Mouse (Mus musculus) hindbrain, embryonic 16.5 days (tissue): ENCODE results near the gene Tubb5. TPM values are rescaled to one million over a fixed set of nuclear protein-coding genes. Genes with fewer than 3 reads are reported as not detected.

ENCODE experiments used
- ATAC-seq: fragments of 200-750 bp; cut with Nextera tagmentation; 2 replicates; pipeline ENCODE4 v1.8.0; 2017; ENCODE audit warnings: moderate TSS enrichment, moderate library complexity
- H3K27ac ChIP-seq: fragments of 300-500 bp; sonication (generic); 2 replicates; pipeline ENCODE4 v1.5.1; 2014; ENCODE audit warnings: low read depth, mild to moderate bottlenecking, control low read depth, low read length, moderate library complexity
- H3K27me3 ChIP-seq: fragments of 300-500 bp; sonication (generic); replicated peaks from 2 replicates; pipeline ENCODE4 v1.6.1; 2014; ENCODE audit warnings: low read length; ENCODE audit not compliant: control insufficient read depth, insufficient read depth
- H3K36me3 ChIP-seq: fragments of 300-500 bp; sonication (generic); 2 replicates; pipeline ENCODE4 v1.6.1; 2014; ENCODE audit warnings: mild to moderate bottlenecking, low read length, moderate library complexity, mixed read lengths; ENCODE audit not compliant: control insufficient read depth, insufficient read depth
- H3K4me1 ChIP-seq: fragments of 300-500 bp; sonication (generic); 2 replicates; pipeline ENCODE4 v1.6.1; 2014; ENCODE audit warnings: low read depth, low read length; ENCODE audit not compliant: control insufficient read depth, insufficient read depth
- H3K4me2 ChIP-seq: fragments of 300-500 bp; sonication (generic); 2 replicates; pipeline ENCODE4 v1.6.1; 2014; ENCODE audit warnings: mild to moderate bottlenecking, low read length, control low read depth, moderate library complexity
- H3K4me3 ChIP-seq: fragments of 300-500 bp; sonication (generic); 2 replicates; pipeline ENCODE4 v1.5.1; 2014; ENCODE audit warnings: mild to moderate bottlenecking, low read length, control low read depth, moderate library complexity
- H3K9ac ChIP-seq: fragments of 300-500 bp; sonication (generic); 2 replicates; pipeline ENCODE4 v1.6.1; 2014; ENCODE audit warnings: low read depth, mild to moderate bottlenecking, control low read depth, low read length, moderate library complexity
- H3K9me3 ChIP-seq: fragments of 300-500 bp; sonication (generic); 2 replicates; pipeline ENCODE4 v1.6.1; 2014; ENCODE audit warnings: mild to moderate bottlenecking, low read length, moderate library complexity; ENCODE audit not compliant: control insufficient read depth
- WGBS: fragments of 180-500 bp; shearing (Covaris S2); extraction: QIAGEN DNeasy Blood & Tissue Kit; methylation state at CpG from one replicate; pipeline ENCODE4 v1.1.7; 2014; 5-methylcytosine and 5-hydroxymethylcytosine counted together
- polyA plus RNA-seq: library from polyadenylated mRNA; unstranded; fragments of >200 nt; fragmentation: Nextera tagmentation; extraction: Ambion mirVana; gene quantifications from 2 replicates; pipeline ENCODE4 v1.2.1, GENCODE M21; 2015

The Tubb5 gene
- polyA plus RNA-seq, 1 experiment from 2014 or later, result 1,762 TPM

GRCm38 (mm10) chr17:35795656-35796055 lies 42.5 kb downstream of the Tubb5 start:
- no peaks in the 10 kb centered on the region for H3K27me3 ChIP-seq
- 0 out of 2 replicates have a peak, but pooled peaks cover 2% of the 10 kb centered on the region for H3K9me3 ChIP-seq
- no peaks in the 10 kb centered on the region for H3K36me3 ChIP-seq
- H3K4me1 ChIP-seq, result no peaks in the 10 kb centered on the region
- no peak overlapping the region for H3K27ac ChIP-seq
- no peak overlapping the region for H3K4me2 ChIP-seq
- no peak overlapping the region for H3K9ac ChIP-seq
- WGBS, result 82% methylated on average over 6 of the region's 6 CpGs
- ATAC-seq, result no peak
- no peak overlapping the region for H3K4me3 ChIP-seq

GRCm38 (mm10) chr17:35795099-35795498 lies 43.0 kb downstream of the Tubb5 start:
- Histone ChIP-seq H3K27me3 (no peaks in the 10 kb centered on the region), H3K9me3 (0 out of 2 replicates have a peak, but pooled peaks cover 2% of the 10 kb centered on the region), H3K4me2 (no peak overlapping the region), H3K9ac (no peak overlapping the region), H3K27ac (no peak overlapping the region), H3K4me1 (no peaks in the 10 kb centered on the region), H3K4me3 (no peak overlapping the region), H3K36me3 (no peaks in the 10 kb centered on the region)
- 60% methylated on average over 2 of the region's 2 CpGs for WGBS
- no peak for ATAC-seq

- H3K4me2 ChIP-seq, result no peak overlapping the region
- no peaks in the 10 kb centered on the region for H3K9me3 ChIP-seq
- H3K9ac ChIP-seq, result no peak overlapping the region
- no peak for ATAC-seq
- no peaks in the 10 kb centered on the region for H3K4me1 ChIP-seq
- H3K27me3 ChIP-seq, result no peaks in the 10 kb centered on the region
- H3K4me3 ChIP-seq, result no peak overlapping the region
- H3K36me3 ChIP-seq, result no peaks in the 10 kb centered on the region
- 89% methylated on average over 2 of the region's 2 CpGs for WGBS
- no peak overlapping the region for H3K27ac ChIP-seq
Observed at GRCm38 (mm10) chr17:35792837-35793236, 45.3 kb downstream of the Tubb5 start.

- Histone ChIP-seq H3K27me3 (no peaks in the 10 kb centered on the region), H3K27ac (no peak overlapping the region)
- 89% methylated on average over 4 of the region's 4 CpGs for WGBS
Observed at GRCm38 (mm10) chr17:35790933-35791332, 47.2 kb downstream of the Tubb5 start.

GRCm38 (mm10) chr17:35788025-35788424 lies 50.1 kb downstream of the Tubb5 start:
- Histone ChIP-seq H3K9ac (no peak overlapping the region), H3K36me3 (no peaks in the 10 kb centered on the region), H3K27ac (no peak overlapping the region), H3K9me3 (no peaks in the 10 kb centered on the region), H3K27me3 (no peaks in the 10 kb centered on the region), H3K4me1 (no peaks in the 10 kb centered on the region), H3K4me2 (no peak overlapping the region), H3K4me3 (no peak overlapping the region)
- no peak for ATAC-seq
- 84% methylated on average over 3 of the region's 3 CpGs for WGBS

More at GRCm38 (mm10) chr17:35790933-35791332, 47.2 kb downstream of the Tubb5 start:
- no peaks in the 10 kb centered on the region for H3K4me1 ChIP-seq
- no peak for ATAC-seq
- no peaks in the 10 kb centered on the region for H3K9me3 ChIP-seq
- H3K36me3 ChIP-seq, result no peaks in the 10 kb centered on the region
- H3K4me3 ChIP-seq, result no peak overlapping the region
- H3K4me2 ChIP-seq, result no peak overlapping the region
- no peak overlapping the region for H3K9ac ChIP-seq

- no peak overlapping the region for H3K4me3 ChIP-seq
Observed at GRCm38 (mm10) chr17:35787493-35787892, 50.6 kb downstream of the Tubb5 start.

GRCm38 (mm10) chr17:35785140-35785539 lies 53.0 kb downstream of the Tubb5 start:
- ATAC-seq, result no peak

More at GRCm38 (mm10) chr17:35787493-35787892, 50.6 kb downstream of the Tubb5 start:
- no peaks in the 10 kb centered on the region for H3K9me3 ChIP-seq
- H3K9ac ChIP-seq, result no peak overlapping the region
- no peak overlapping the region for H3K4me2 ChIP-seq
- no peaks in the 10 kb centered on the region for H3K4me1 ChIP-seq
- H3K27me3 ChIP-seq, result no peaks in the 10 kb centered on the region
- H3K36me3 ChIP-seq, result no peaks in the 10 kb centered on the region
- ATAC-seq, result no peak
- no peak overlapping the region for H3K27ac ChIP-seq

GRCm38 (mm10) chr17:35783944-35784343 lies 54.2 kb downstream of the Tubb5 start:
- Histone ChIP-seq H3K9ac (no peak overlapping the region), H3K9me3 (no peaks in the 10 kb centered on the region), H3K27ac (no peak overlapping the region), H3K36me3 (no peaks in the 10 kb centered on the region), H3K4me3 (no peak overlapping the region), H3K4me2 (no peak overlapping the region), H3K4me1 (no peaks in the 10 kb centered on the region), H3K27me3 (no peaks in the 10 kb centered on the region)
- peak; percentile 81 for ATAC-seq
- 63% methylated on average over 6 of the region's 6 CpGs for WGBS

More at GRCm38 (mm10) chr17:35785140-35785539, 53.0 kb downstream of the Tubb5 start:
- Histone ChIP-seq H3K27me3 (no peaks in the 10 kb centered on the region), H3K27ac (no peak overlapping the region), H3K4me2 (no peak overlapping the region), H3K4me3 (no peak overlapping the region), H3K9ac (no peak overlapping the region), H3K4me1 (no peaks in the 10 kb centered on the region), H3K36me3 (no peaks in the 10 kb centered on the region), H3K9me3 (no peaks in the 10 kb centered on the region)
- 88% methylated on average over 4 of the region's 4 CpGs for WGBS
